Mouse (Mus musculus) olfactory bulb, adult 2 months (tissue): Measurements from ENCODE around the gene Ccdc87. TPM values are rescaled to one million over a fixed set of nuclear protein-coding genes. Genes with fewer than 3 reads are reported as not detected.
"Not testable (repeated sequence)": the region's sequence is repeated elsewhere in the genome, so short reads cannot be mapped to it uniquely, and the experiment has no call there.

Experiments
- H3K27ac ChIP-seq: fragments of 200-500 bp; 2 replicates; pipeline ENCODE4 v1.5.1; 2012; ENCODE audit warnings: low read depth, low read length; ENCODE audit not compliant: insufficient read depth
- H3K4me1 ChIP-seq: fragments of 200-500 bp; 2 replicates; pipeline ENCODE4 v1.6.1; 2012; ENCODE audit warnings: low read length; ENCODE audit not compliant: control insufficient read depth, insufficient read depth
- H3K4me3 ChIP-seq: fragments of 200-500 bp; 2 replicates; pipeline ENCODE4 v1.5.1; 2012; ENCODE audit warnings: mild to moderate bottlenecking, low read depth, low read length, moderate library complexity; ENCODE audit not compliant: insufficient read depth
- CTCF ChIP-seq: fragments of 200-500 bp; IDR thresholded peaks from 2 replicates; pipeline ENCODE4 v1.5.1; 2012; ENCODE audit warnings: low read depth, mild to moderate bottlenecking, low read length, moderate library complexity; ENCODE audit not compliant: insufficient read depth
- POLR2A ChIP-seq: fragments of 200-500 bp; IDR thresholded peaks from 2 replicates; pipeline ENCODE4 v1.6.1; 2012; ENCODE audit warnings: mild to moderate bottlenecking, low read depth, low read length, moderate library complexity; ENCODE audit not compliant: insufficient read depth
- WGBS: fragments of 180-500 bp; shearing (Covaris S2); methylation state at CpG from one replicate; pipeline ENCODE4 v1.1.7; 2018; 5-methylcytosine and 5-hydroxymethylcytosine counted together
- polyA plus RNA-seq: library from polyadenylated mRNA; stranded (reverse); fragments of >200 nt; gene quantifications from 2 replicates; pipeline ENCODE4 v1.2.4, GENCODE M21; 2012; ENCODE audit warnings: low replicate concordance; ENCODE audit not compliant: missing spikeins, insufficient read depth, insufficient read length

Ccdc87 gene
- polyA plus RNA-seq, 1 experiment: not detected

- H3K4me1 ChIP-seq: 0 out of 2 replicates have a peak, but pooled peaks cover 2% of the 10 kb centered on the region
- peak overlapping the region; percentile 80 for H3K4me3 ChIP-seq
- peak overlapping the region; percentile 96; the same call in 1 of the 2 replicates for H3K27ac ChIP-seq
- TF ChIP-seq POLR2A (no peak), CTCF (no peak)
- WGBS: under 1% methylated on average over 17 of the region's 17 CpGs
Measured at GRCm38 (mm10) chr19:4810746-4811062, 28.5 kb upstream of the Ccdc87 start.

GRCm38 (mm10) chr19:4811063-4811908 lies 27.9 kb upstream of the Ccdc87 start, which contains the start of the genes Gm21992 and Rbm14:
Gene Gm21992, minus strand, starts transcription at chr19:4811612.
Gene Rbm14, minus strand, starts transcription at chr19:4811634.
- H3K27ac ChIP-seq: peak within 1 kb of the TSS; percentile 96
- TF ChIP-seq POLR2A (peak; percentile 99), CTCF (no peak)
- peak within 1 kb of the TSS; percentile 80 for H3K4me3 ChIP-seq
- under 1% methylated on average over 83 of the region's 83 CpGs for WGBS
- H3K4me1 ChIP-seq: 0 out of 2 replicates have a peak, but pooled peaks cover 2% of the 10 kb centered on the region

GRCm38 (mm10) chr19:4811909-4812242 lies 27.3 kb upstream of the Ccdc87 start:
- H3K4me3 ChIP-seq: peak overlapping the region; percentile 65
- WGBS: 2% methylated on average over 12 of the region's 12 CpGs
- H3K27ac ChIP-seq: peak overlapping the region; percentile 76
- 0 out of 2 replicates have a peak, but pooled peaks cover 2% of the 10 kb centered on the region for H3K4me1 ChIP-seq
- no peak for TF ChIP-seq POLR2A
- TF ChIP-seq CTCF: no peak

GRCm38 (mm10) chr19:4812334-4812949 lies 26.7 kb upstream of the Ccdc87 start:
- not testable (repeated sequence) for H3K4me1 ChIP-seq, H3K27ac ChIP-seq, H3K4me3 ChIP-seq
- WGBS: 77% methylated on average over 8 of the region's 8 CpGs

- Histone ChIP-seq H3K4me1 (0 out of 2 replicates have a peak, but pooled peaks cover 2% of the 10 kb centered on the region), H3K27ac (no peak overlapping the region), H3K4me3 (no peak overlapping the region)
- WGBS: 77% methylated on average over 6 of the region's 6 CpGs
- no peak for TF ChIP-seq CTCF
- no peak for TF ChIP-seq POLR2A
Measured at GRCm38 (mm10) chr19:4813015-4813414, 26.2 kb upstream of the Ccdc87 start.

- TF ChIP-seq CTCF: no peak
- TF ChIP-seq POLR2A: no peak
- 63% methylated on average over 1 of the region's 1 CpGs for WGBS
- H3K4me1 ChIP-seq: no peaks in the 10 kb centered on the region
- H3K27ac ChIP-seq: no peak overlapping the region
- no peak overlapping the region for H3K4me3 ChIP-seq
Measured at GRCm38 (mm10) chr19:4817182-4817835, 21.9 kb upstream of the Ccdc87 start.

- Histone ChIP-seq H3K4me1 (no peaks in the 10 kb centered on the region), H3K27ac (no peak overlapping the region), H3K4me3 (no peak overlapping the region)
- TF ChIP-seq POLR2A: no peak
- TF ChIP-seq CTCF: no peak
- WGBS: 42% methylated on average over 5 of the region's 5 CpGs
Measured at GRCm38 (mm10) chr19:4820678-4821303, 18.4 kb upstream of the Ccdc87 start.

GRCm38 (mm10) chr19:4828444-4829114 lies 10.6 kb upstream of the Ccdc87 start:
- TF ChIP-seq CTCF: no peak
- H3K4me1 ChIP-seq: no peaks in the 10 kb centered on the region; the same call in 1 of the 2 replicates
- 69% methylated on average over 16 of the region's 16 CpGs for WGBS
- no peak overlapping the region for H3K4me3 ChIP-seq
- H3K27ac ChIP-seq: no peak overlapping the region
